Mouse (Mus musculus) mouse trophoblast stem cell (cell line): Measurements from ENCODE around the gene Snrnp70.

Experiments
- in situ Hi-C, 2 experiments: fragments of 300-500 bp; cut with MseI, MboI; formaldehyde crosslinking; loops; 2 replicates in 1 of 2; 3 replicates in 1 of 2; pipeline ENCODE4 v1.15.1; 2025

The Snrnp70 gene

GRCm38 (mm10) chr7:45395578-45396336 is at the start of gene Snrnp70:
Snrnp70 (minus strand) TSS chr7:45395742.
- in situ Hi-C loops = no loop called here

GRCm38 (mm10) chr7:45443526-45444420 is 48.2 kb upstream of the Snrnp70 start:
- in situ Hi-C loops = no loop called here

- in situ Hi-C loops = no loop called here
Measured at GRCm38 (mm10) chr7:45437521-45438276, 42.2 kb upstream of the Snrnp70 start, which contains the start of gene Ruvbl2. Ruvbl2 (minus strand) TSS chr7:45438096.

- in situ Hi-C loops = no loop called here
Measured at GRCm38 (mm10) chr7:45437046-45437445, 41.5 kb upstream of the Snrnp70 start.

GRCm38 (mm10) chr7:45436444-45436843 is 40.9 kb upstream of the Snrnp70 start:
- in situ Hi-C loops = no loop called here

- in situ Hi-C loops = no loop called here
Measured at GRCm38 (mm10) chr7:45435038-45435437, 39.5 kb upstream of the Snrnp70 start.

- in situ Hi-C loops = no loop called here
Measured at GRCm38 (mm10) chr7:45434203-45435015, 38.9 kb upstream of the Snrnp70 start, which contains the start of gene Gys1. Gys1 (plus strand) TSS chr7:45434844.

- in situ Hi-C loops = no loop called here
Measured at GRCm38 (mm10) chr7:45433835-45434202, 38.3 kb upstream of the Snrnp70 start.

GRCm38 (mm10) chr7:45426556-45426955 is 31.0 kb upstream of the Snrnp70 start:
- in situ Hi-C loops = no loop called here

GRCm38 (mm10) chr7:45421194-45421593 is 25.7 kb upstream of the Snrnp70 start:
- in situ Hi-C loops = no loop called here

- in situ Hi-C loops = no loop called here
Measured at GRCm38 (mm10) chr7:45420615-45420919, 25.0 kb upstream of the Snrnp70 start, which contains the start of gene Lhb. Lhb (plus strand) TSS chr7:45420820.

- in situ Hi-C loops = no loop called here
Measured at GRCm38 (mm10) chr7:45419859-45420614, 24.5 kb upstream of the Snrnp70 start.

GRCm38 (mm10) chr7:45417962-45418492 is 22.5 kb upstream of the Snrnp70 start:
- in situ Hi-C loops = no loop called here

GRCm38 (mm10) chr7:45415636-45416035 is 20.1 kb upstream of the Snrnp70 start:
- in situ Hi-C loops = no loop called here

- in situ Hi-C loops = no loop called here
Measured at GRCm38 (mm10) chr7:45414740-45415224, 19.2 kb upstream of the Snrnp70 start.

- in situ Hi-C loops = no loop called here
Measured at GRCm38 (mm10) chr7:45413864-45414739, 18.6 kb upstream of the Snrnp70 start.

GRCm38 (mm10) chr7:45413113-45413863 is 17.7 kb upstream of the Snrnp70 start, which contains the start of gene Ntf5:
Ntf5 (plus strand) TSS chr7:45413695.
- in situ Hi-C loops = no loop called here

GRCm38 (mm10) chr7:45412421-45412820 is 16.9 kb upstream of the Snrnp70 start:
- in situ Hi-C loops = no loop called here
